Mouse (Mus musculus) gastrocnemius, postnatal 36 days (tissue): ENCODE results near the gene Hdac10. TPM values are rescaled to one million over a fixed set of nuclear protein-coding genes. Genes with fewer than 3 reads are reported as not detected.

Experiments
- DNase-seq, 2 experiments: peaks; one replicate each; pipeline ENCODE4 v3.0.0; 2022
- intact Hi-C: fragments of 180-260 bp; cut with DNase I; formaldehyde crosslinking; loops from one replicate; pipeline ENCODE4 v1.15.1; 2025
- long read RNA-seq, 2 experiments: library from polyadenylated mRNA; stranded (forward); transcript quantifications; one replicate each; pipeline ENCODE4 v2.0.0; 2021
- total RNA-seq, 2 experiments: library from RNA; stranded (reverse); gene quantifications; 2 replicates each; pipeline ENCODE4 v1.2.3; 2021

Gene Hdac10
- total RNA-seq, result 1 to 10 TPM; 4.9 to 6.4 TPM
- long read RNA-seq, experiment 1, partial matches to known transcripts, result 2 of 7 reads
- long read RNA-seq, experiment 1, other reads (novel, unspliced or antisense), result 5 of 7 reads
- long read RNA-seq, experiment 2, partial matches to known transcripts, result 3 of 12 reads
- long read RNA-seq, experiment 2, other reads (novel, unspliced or antisense), result 5 of 12 reads

DNA sequence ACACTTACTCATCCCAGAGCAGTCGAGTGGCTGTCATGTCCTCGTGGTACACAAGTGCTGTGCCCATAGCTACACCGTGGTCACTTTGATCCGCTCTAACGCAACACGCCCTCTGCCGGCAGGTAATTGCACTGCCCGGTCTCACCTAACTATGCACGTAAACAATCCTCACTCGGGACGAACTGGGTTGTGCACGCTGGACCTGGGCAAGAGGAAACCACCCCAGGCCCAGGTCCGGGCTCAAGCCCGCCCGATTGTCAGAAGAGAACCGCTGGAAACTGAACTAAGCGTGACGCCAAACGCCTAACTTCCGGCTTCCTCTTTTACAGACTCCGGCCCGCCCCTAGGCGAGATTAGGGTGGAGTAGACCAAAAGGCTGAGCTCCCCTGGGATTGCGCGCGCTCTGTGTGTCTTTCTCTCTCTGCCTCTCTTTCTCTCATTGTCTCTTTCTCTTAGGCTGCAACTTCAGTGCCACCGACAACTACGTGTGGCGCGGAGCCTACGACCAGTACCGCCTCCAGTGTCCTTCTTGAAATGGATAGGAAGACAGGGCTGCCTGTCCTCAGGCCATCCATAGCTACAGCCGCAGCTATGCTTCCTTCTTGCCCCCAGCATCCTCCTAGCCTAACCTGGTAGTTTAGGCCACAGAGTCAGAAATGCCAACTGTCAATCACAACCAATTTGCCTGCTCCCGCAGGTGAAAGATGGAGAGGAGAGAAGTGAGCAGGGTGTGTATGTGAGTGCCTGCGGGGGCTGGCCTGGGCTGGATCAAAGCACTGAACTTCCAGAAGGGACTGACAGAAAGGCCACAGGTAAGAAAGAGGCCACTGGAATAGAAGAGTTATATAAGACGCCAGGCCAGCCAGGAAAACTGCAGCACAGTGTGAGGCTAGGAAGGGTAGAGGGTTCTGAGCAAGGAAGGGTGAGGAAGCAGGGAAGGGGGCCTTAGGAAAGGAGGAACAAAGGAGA, at the start of gene Hdac10:
TSS of gene Hdac10 (minus strand) at position 319 of the 969 bp plus-strand sequence.
- intact Hi-C loops, result loop anchor here (5.0 kb wide), 1 partner anchor 224 kb away; no protein-coding TSS in a partner anchor
- DNase-seq, result peak; percentile 76 to 89

DNA sequence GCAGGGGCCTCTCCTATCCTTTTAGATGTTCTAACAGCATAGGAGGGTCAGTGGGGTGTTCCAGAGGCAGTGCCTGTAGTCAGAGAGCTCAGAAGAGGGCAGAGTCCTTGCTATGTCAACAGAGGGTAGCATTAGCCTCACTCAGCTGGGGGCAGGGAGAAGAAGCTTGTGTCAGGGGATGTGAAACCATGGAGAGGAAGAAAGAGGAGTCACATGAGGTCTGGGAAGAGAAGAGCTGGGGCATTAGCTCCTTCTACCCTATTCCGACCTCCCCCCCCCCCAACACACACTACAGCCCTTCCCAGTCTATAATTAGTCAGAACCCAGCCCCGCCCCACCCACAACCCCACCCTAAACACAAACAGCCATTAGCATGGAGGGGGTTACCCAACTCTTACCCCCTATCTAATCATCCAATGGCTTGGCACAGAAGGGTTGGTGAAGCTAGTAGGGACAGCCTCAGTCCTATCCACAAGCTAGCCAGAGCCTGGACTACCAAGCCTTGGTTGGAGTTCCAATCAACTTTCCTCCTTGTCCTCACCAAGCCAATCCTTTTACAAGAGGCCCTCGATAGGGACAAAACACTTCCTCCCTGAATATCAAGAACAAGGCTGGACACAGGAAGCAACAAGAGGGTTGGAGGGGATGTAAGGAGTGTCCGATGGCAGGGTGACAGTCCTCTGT, 49.2 kb upstream of the Hdac10 start:
- no peak for DNase-seq
- intact Hi-C loops, result loop anchor here (5.0 kb wide), 1 partner anchor 35 kb away; the partner anchor contains the start of gene Mapk12

DNA sequence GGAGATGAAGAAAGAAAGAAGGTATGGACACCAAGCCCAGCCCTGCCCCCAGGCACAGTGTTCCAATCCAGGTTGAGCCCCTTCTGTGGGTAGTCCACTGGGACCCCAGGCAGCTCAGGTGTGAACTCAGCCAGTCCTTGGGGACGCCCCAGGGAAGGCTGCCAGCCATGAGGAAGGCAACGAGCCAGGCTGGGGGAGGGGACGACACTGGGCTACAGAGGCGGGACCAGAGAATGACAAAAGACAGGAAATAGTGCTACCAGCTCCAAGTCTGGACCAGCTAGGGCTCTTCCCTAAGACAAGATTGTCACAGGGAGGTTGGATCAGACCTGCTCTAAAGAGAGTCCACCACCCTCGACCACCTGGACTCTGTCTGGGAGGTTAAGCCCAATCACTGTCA, 48.6 kb upstream of the Hdac10 start:
- DNase-seq, result peak; percentile 59 to 63
- intact Hi-C loops, result loop anchor here (5.0 kb wide), 1 partner anchor 35 kb away; the partner anchor contains the start of gene Mapk12

DNA sequence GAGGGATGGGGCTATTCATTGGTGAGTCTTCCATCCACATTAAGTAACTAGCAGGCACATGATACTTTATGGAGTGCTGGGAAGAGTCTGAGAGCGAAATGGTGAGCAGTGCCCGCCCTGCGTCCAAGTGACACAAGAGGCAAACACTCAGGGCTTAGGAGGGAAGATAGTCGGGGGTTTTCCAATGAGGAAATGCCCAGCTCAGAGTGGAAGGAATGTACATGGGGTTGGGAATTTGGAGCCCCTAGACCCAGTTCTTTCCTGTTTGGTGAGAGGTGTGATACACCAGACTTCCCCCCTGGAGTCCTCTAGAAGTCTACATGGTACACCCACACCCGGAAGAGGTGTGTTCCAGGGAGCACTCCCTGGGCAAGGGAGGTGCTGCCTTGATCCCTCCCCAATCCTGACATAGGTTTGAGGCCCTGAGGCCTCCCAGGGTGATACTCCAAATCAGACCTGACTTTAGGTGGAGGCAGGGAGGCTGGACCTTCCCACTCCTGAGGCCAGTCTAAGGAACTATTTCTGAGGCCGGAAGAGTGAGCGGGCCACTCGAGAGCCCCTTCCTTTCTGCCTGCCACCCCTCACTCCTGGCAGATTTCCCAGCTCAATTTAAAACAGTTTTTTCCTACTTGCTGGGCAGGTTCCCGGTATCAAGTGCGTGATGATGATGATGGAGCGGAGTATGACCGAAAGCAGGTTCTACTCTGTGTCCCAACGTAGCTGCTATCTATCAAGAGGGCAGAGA, 47.1 kb upstream of the Hdac10 start:
- DNase-seq, result no peak

DNA sequence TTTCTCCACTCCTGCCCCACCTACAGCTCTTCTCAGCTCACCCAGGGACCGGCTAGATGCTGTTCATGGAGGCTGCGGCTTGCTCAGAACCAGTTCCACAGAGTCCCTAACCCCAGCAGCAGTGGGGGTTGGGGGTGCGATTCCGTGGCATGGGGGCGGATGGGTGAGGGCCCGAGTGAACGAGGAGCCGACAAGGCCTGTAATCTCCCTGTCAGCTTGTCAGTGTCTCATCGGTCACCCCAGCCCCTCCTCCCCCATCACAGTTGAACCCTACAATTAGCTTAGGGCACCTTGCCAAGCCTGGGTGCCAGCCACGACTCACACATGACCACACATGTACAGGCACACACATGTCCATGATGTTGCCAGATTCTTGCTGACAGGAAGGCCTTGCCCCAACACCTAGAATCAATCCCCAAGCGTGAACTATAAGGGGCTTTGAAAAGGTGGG, 46.4 kb upstream of the Hdac10 start:
- intact Hi-C loops, result loop anchor here (5.0 kb wide), 1 partner anchor 33 kb away; the partner anchor contains the start of gene Mapk12
- no peak for DNase-seq

More for the DNA sequence above, 47.1 kb upstream of the Hdac10 start:
- intact Hi-C loops, result loop anchor here (5.0 kb wide), 1 partner anchor 33 kb away; the partner anchor contains the start of gene Mapk12

DNA sequence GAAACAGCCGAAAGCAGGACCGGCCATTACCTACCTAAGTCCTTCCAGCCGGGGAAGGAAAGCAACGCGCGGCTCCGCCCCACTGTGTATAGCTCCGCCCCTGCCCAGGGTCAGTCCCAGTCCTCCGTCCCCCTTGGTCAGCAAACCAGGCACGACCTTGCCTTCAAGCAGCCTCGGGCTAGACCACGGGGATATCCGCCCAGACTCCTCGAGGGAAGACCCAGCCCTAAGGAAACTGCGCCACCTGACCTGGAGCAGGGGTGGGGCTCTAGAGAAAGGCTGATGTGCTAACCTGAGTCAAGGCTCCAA, 45.4 kb upstream of the Hdac10 start:
- intact Hi-C loops, result no loop called here
- peak in 1 of 2 experiments; percentile 37 for DNase-seq

DNA sequence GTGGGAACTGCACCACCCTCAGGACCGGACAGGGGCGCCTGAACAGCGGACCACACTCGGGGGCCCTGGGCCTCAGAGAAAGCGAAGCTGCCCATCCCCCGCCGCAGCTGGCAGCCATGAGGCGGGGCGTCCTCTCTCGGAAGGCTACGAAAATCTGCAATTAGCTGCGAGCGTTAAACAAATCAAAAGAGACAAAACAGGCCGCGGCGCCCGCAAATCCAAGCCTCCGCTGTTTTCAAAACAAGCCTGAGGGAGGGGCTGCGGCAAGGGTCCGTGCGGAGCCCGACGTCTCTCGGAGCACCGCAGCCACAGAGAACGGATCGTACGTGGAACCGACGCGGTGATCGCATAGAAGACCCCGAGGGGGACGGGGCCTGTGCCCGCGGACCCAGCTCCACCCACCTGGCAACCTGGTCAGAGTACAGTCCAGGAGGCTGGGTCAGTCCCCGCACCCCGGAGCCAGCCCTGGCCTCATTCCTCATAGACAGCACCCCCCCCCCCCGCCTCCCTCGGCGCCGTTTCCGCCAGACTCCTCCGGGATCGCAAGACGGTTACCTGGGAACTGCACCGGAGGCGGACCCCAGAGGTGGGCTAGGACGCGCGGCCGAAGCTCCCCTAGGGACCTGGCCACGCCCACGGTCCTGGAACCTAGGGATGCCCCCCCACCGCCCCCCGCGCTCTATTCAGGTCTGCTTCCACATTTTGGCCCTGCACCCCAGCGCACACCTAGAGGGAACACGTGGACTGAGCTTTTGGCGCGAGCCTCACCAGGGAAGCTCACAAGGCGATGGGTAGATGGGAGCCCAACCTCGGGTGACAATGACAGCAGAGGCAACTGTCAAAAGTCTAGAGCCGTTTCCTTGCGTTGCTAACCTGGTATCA, 44.8 kb upstream of the Hdac10 start:
- intact Hi-C loops, result no loop called here
- DNase-seq, result no peak

DNA sequence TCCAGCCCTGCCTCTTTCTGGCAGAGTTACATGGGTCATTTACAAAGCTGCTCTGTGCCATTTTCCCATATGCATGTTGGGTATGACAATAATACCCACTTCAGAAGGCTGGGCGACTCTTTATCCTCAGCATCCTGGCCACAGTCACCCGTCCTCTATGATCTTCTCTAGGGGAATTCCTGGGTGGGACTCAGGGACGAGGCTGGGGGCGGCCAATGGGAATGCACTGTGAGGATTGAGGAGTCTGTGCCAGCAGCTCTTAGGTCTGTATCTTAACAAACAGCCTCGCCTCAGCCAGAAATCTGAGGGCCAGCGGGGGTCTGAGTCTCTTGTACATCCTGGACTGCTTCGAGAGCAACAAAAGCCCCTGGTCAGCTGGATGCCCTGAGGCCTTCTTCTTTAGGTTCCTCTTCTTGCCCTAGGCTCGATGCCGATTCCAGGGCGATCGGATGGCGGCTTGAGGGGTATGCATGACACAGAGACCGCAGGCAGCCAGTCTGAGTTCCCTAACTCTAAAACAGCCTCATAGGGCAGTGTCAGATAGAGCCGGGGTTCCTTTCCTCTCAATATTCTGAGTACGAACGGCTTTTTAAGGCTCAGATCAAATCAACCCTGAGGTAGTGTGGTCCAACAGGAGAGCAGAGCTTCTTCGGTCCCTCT, 43.9 kb upstream of the Hdac10 start:
- DNase-seq, result no peak
- intact Hi-C loops, result no loop called here

DNA sequence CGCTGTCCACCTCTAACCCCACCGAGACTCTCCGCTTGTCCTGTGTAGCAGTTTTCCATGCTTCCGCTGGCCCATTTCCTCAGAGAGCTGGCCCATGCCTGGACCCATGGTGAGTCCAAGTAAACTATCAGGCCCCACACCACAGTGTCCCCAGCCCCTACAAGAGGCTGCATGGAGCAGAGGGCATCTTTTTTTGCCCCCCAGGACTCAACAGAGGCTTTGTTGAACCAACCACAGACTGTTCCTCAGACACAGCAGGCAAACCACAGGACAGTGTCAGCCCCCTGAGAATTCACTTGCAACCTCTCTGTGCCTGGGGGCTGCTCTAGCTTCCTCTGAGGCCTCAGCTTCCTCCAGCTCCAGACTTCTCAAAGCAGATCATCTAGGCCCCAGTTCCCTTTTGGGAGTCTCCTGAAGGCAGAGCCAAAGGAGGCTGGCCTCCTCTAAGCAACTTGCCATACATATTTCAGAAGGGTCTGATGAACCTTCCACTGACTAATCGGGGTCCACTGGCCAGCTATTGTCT, 43.1 kb upstream of the Hdac10 start:
- intact Hi-C loops, result no loop called here
- no peak for DNase-seq

DNA sequence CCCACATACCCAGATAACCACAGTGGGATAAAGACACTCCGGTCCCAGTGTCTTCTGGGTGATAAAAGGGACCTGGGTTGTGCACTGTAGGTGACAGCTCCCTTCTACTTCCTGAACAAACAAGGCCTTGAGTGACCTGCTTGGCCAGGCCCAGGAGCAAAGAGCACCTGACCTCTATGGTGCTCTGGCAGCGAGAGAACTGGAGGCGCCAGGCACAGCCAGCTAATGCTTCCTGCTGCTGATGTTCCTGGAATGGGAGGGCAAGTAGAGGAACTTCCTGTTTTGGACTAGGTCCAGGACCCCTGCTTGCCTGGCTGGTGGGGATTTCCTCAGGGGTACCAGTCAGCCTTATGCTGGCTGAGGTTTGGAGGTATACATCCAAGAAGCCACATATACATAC, 41.6 kb upstream of the Hdac10 start:
- intact Hi-C loops, result no loop called here
- no peak for DNase-seq

DNA sequence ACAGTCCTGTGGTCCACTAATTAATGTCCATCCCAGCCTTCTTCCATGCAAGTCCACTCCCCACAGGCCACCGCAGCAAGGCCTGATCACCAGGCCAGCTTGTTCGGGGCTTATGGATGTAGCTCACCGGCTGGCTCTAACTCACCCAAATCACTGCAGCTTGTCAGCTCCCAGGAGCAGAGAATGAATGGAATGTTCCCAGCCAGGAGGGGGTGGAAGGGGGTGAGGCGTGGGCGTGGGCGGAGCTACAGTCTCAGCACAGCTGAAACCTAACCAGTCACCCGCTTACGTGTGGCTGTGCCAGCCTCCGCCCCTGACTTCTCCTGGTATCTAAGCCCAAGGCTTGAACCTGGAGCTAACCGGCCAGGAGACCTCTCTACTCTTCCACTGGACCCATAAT, 40.9 kb upstream of the Hdac10 start:
- intact Hi-C loops, result no loop called here
- peak in 1 of 2 experiments; percentile 74 for DNase-seq

DNA sequence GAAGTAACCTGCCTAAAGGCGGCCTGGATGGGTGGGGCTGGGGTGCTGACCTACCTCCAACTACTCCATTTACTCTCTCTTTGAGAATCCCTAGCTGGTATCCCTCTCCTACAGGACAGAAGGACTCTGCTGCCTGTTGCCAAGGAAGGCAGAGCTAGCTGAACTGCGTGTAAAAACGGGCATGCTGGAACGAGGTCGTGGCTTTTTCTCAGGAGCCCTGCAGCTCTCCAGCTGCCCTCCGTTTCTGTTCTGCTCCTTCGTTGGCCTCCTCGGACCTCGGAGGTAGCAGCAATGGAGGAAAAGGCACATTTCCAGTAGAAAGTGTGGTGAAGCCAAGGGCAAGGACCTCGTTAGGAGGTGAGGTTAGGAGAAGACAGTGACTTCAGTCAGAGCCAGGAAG, 40.4 kb upstream of the Hdac10 start:
- DNase-seq, result no peak

DNA sequence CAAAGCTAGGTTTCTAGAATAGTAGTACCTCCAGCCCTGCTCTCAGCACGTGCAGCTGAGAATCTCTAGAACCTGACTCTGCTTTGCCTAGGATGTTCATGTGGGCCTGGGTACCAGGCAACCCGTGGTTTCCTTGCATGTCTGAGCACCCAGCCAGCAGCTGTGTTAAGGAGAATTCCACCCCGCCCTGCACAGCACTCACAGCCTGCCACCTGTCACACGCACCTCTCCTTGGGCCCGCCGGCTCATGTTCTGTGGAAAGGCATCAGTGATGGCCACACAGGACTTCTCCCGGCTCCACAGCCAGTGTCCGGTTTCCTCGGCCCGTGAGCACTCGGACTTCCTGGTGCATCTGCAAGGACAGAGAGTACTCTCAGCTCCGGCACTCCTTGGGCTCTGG, 37.0 kb upstream of the Hdac10 start:
- no peak for DNase-seq
- intact Hi-C loops, result no loop called here

More for the DNA sequence above, 40.4 kb upstream of the Hdac10 start:
- intact Hi-C loops, result no loop called here

DNA sequence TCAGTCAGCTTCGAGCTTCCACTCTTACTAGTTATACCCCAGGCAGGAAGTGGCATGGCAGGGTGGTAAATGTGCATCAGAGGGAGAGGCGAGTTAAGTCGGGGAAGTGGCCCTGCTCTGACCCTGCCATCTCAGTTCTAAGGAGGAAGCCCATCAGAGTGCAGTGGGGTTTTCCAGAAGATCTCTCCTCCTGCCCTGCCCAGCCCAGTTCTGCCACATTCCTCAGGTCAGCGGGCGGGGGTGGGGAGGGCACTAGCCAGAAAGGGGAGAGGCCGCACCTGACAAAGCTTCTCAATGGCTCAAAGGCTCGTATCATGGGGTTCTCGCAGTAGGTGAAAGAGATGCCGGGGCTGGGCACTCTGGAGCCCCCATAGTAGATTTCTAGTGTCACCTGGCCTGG, 32.9 kb upstream of the Hdac10 start:
- intact Hi-C loops, result no loop called here
- no peak for DNase-seq

DNA sequence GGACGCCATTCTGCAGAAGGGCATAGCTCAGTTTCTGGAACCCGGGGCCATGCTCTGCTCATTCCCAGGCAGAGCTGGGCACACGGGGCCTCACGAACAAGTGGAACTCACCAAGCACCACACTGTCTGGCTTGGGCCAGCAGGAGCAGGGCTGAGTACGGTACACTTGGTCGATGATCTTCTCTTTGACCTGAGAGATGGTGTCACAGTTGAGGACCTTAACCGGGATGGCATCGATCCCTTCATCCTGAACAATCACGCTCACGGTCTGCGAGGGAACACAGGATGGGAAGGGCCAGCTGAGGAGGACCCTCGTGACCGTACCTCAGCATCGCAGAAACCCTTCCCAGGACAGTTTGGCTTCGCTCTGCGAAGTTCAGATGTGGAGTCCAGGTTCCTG, 30.0 kb upstream of the Hdac10 start:
- intact Hi-C loops, result loop anchor here (5.0 kb wide), 2 partner anchors 34 to 49 kb away; no protein-coding TSS in a partner anchor
- no peak for DNase-seq

DNA sequence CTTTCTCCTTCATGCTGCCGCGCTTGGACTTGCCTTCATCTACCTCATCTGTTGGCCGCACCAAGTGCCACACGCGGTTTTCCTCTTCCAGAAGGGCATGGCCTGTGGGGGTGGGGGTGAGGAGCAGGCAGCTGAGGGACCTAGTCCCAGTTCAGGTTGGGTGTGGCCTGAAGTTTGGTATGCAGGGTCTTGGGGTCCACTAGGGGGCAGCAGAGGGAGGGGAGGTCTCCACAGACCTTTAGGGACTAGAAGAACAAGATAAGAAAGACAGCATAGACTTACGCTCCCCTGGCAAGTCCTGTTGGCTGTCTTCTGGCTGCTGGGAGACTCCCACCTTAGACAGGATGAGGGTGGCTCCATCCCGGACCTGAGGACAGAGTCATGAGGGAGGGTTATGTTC, 29.5 kb upstream of the Hdac10 start:
- intact Hi-C loops, result loop anchor here (5.0 kb wide), 2 partner anchors 34 to 49 kb away; no protein-coding TSS in a partner anchor
- peak in 1 of 2 experiments; percentile 61 for DNase-seq

DNA sequence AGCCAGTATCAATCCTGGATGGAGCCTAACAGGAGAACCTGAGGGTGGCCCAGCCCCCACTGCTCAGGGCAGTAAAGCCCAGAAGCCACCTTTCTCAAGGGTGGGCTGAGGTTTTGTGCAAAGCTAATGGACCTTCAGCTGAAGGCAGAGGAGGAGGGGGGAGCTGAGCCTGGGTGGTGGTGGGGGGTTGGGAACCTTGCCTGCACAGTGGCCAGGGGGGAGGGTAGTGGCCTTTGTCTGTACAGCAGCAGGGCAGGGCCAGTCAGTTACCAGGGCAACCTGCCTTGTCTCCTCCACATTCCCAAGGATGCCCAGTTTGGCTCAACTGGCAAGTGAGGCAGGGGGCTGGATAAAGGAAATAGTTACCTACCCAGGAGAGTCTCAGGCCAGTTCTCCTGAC, 23.8 kb upstream of the Hdac10 start:
- no peak for DNase-seq

DNA sequence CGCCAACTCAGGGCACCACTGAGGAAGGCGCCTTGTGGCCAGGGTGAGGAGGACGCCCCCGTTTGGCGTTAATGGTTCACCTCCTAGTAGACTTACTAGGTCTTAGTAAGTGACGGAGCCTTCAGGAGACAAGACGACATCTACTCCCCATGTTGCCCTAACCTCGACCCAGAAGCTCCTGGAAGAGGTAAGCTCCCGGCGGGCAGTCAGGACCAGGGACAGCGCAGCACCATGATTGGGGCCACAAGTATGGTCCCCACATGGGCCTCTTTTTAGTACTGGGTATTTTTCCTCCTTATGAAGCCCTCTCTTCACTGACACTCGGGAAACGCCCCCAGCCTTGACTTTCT, 21.5 kb upstream of the Hdac10 start:
- intact Hi-C loops, result no loop called here
- no peak for DNase-seq

More for the DNA sequence above, 23.8 kb upstream of the Hdac10 start:
- intact Hi-C loops, result no loop called here
